Mouse (Mus musculus) heart, embryonic 16.5 days (tissue): ENCODE results near the gene Olfr1161. TPM values are rescaled to one million over a fixed set of nuclear protein-coding genes. Genes with fewer than 3 reads are reported as not detected.

Source experiments
- polyA plus RNA-seq: library from polyadenylated mRNA; unstranded; fragments of >200 nt; fragmentation: Nextera tagmentation; extraction: Ambion mirVana; gene quantifications from 2 replicates; pipeline ENCODE4 v1.2.1, GENCODE M21; 2015

The Olfr1161 gene
- polyA plus RNA-seq, 1 experiment from 2014 or later, result not detected

Other genes with a start within 250 kb of the Olfr1161 start
- not detected in 2 replicates for gene Olfr152, start 243.3 kb upstream of the Olfr1161 start, polyA plus RNA-seq
- not detected in 2 replicates for gene Olfr1143, start 222.2 kb upstream of the Olfr1161 start, polyA plus RNA-seq
- not detected in 2 replicates for gene Olfr1145, start 213.0 kb upstream of the Olfr1161 start, polyA plus RNA-seq
- not detected in 2 replicates for gene Olfr1148, start 192.2 kb upstream of the Olfr1161 start, polyA plus RNA-seq
- gene Olfr1150-ps1, start 178.8 kb upstream of the Olfr1161 start, polyA plus RNA-seq, result not detected in 2 replicates
- gene Olfr1151, start 166.9 kb upstream of the Olfr1161 start, polyA plus RNA-seq, result not detected in 2 replicates
- gene Olfr1152, start 156.3 kb upstream of the Olfr1161 start, polyA plus RNA-seq, result not detected in 2 replicates
- gene Olfr1153, start 127.8 kb upstream of the Olfr1161 start, polyA plus RNA-seq, result not detected in 2 replicates
- not detected in 2 replicates for gene Olfr1154, start 117.6 kb upstream of the Olfr1161 start, polyA plus RNA-seq
- gene Olfr1155, start 77.6 kb upstream of the Olfr1161 start, polyA plus RNA-seq, result not detected in 2 replicates
- gene Olfr1156, start 69.7 kb upstream of the Olfr1161 start, polyA plus RNA-seq, result not detected in 2 replicates
- not detected in 2 replicates for gene Olfr1157, start 54.5 kb upstream of the Olfr1161 start, polyA plus RNA-seq
- not detected in 2 replicates for gene Olfr74, start 48.1 kb upstream of the Olfr1161 start, polyA plus RNA-seq
- gene Olfr1158, start 32.7 kb upstream of the Olfr1161 start, polyA plus RNA-seq, result not detected in 2 replicates
- not detected in 2 replicates for gene Olfr1160, start 14.5 kb upstream of the Olfr1161 start, polyA plus RNA-seq
- gene Olfr73, start 14.9 kb downstream of the Olfr1161 start, polyA plus RNA-seq, result not detected in 2 replicates
- gene Olfr1162, start 28.4 kb downstream of the Olfr1161 start, polyA plus RNA-seq, result not detected in 2 replicates
- gene Olfr1163, start 49.1 kb downstream of the Olfr1161 start, polyA plus RNA-seq, result not detected in 2 replicates
- not detected in 2 replicates for gene Olfr1164, start 71.2 kb downstream of the Olfr1161 start, polyA plus RNA-seq
- gene Olfr1166, start 105.5 kb downstream of the Olfr1161 start, polyA plus RNA-seq, result not detected in 2 replicates
- not detected in 2 replicates for gene Olfr1167, start 132.4 kb downstream of the Olfr1161 start, polyA plus RNA-seq
- not detected in 2 replicates for gene Olfr1168, start 159.1 kb downstream of the Olfr1161 start, polyA plus RNA-seq
- not detected in 2 replicates for gene Olfr1170, start 205.6 kb downstream of the Olfr1161 start, polyA plus RNA-seq